Mouse (Mus musculus): Measurements from ENCODE around the gene Tcf3. TPM values are rescaled to one million over a fixed set of nuclear protein-coding genes. Genes with fewer than 3 reads are reported as not detected.

Tcf3 gene
- polyA plus RNA-seq, 1 experiment from 2014 or later = 54.7 TPM

GRCm38 (mm10) chr10:80434823-80435222, 1.4 kb upstream of the Tcf3 start:
- no peak overlapping the region for H3K27ac ChIP-seq (replicated peaks)
- no peak overlapping the region for H3K4me3 ChIP-seq
- WGBS = 82% methylated on average over 3 of the region's 3 CpGs
- H3K9me3 ChIP-seq = no peaks in the 10 kb centered on the region
- no peak for ATAC-seq (ENCODE audit: low FRiP score, low read depth)
- no peak overlapping the region for H3K9ac ChIP-seq
- H3K36me3 ChIP-seq = peaks cover 3% of the 10 kb centered on the region; the same call in 1 of the 2 replicates
- peaks cover 24% of the 10 kb centered on the region for H3K4me1 ChIP-seq (replicated peaks)
- H3K27me3 ChIP-seq = no peaks in the 10 kb centered on the region
- H3K4me2 ChIP-seq = no peak overlapping the region

- no peaks in the 10 kb centered on the region for H3K9me3 ChIP-seq
- WGBS = 15% methylated on average over 8 of the region's 8 CpGs
- H3K9ac ChIP-seq = no peak overlapping the region
- H3K27me3 ChIP-seq = no peaks in the 10 kb centered on the region
- H3K4me3 ChIP-seq = peak overlapping the region; percentile 94
- peak overlapping the region; percentile 37 for H3K4me2 ChIP-seq
- peaks cover 24% of the 10 kb centered on the region for H3K4me1 ChIP-seq (replicated peaks)
- ATAC-seq (ENCODE audit: low FRiP score, low read depth) = peak; percentile 4; the same call in 1 of the 2 replicates
- H3K27ac ChIP-seq (replicated peaks) = peak overlapping the region; percentile 99
- H3K36me3 ChIP-seq = peaks cover 3% of the 10 kb centered on the region
Measured at GRCm38 (mm10) chr10:80434233-80434592, 766 bp upstream of the Tcf3 start.

- WGBS = under 1% methylated on average over 53 of the region's 60 CpGs
- Histone ChIP-seq H3K36me3 (peaks cover 13% of the 10 kb centered on the region), H3K27ac (replicated peaks) (peak overlapping the region; percentile 99), H3K27me3 (no peaks in the 10 kb centered on the region), H3K9ac (peak overlapping the region; percentile 94), H3K9me3 (no peaks in the 10 kb centered on the region), H3K4me1 (replicated peaks) (peaks cover 24% of the 10 kb centered on the region), H3K4me2 (peak overlapping the region; percentile 83), H3K4me3 (peak overlapping the region; percentile 94)
- no peak for ATAC-seq (ENCODE audit: low FRiP score, low read depth)
Measured at GRCm38 (mm10) chr10:80432936-80433512, 423 bp downstream of the Tcf3 start.

- peak overlapping the region; percentile 99 for H3K27ac ChIP-seq (replicated peaks)
- WGBS = 3% methylated on average over 4 of the region's 4 CpGs
- ATAC-seq (ENCODE audit: low FRiP score, low read depth) = no peak
- H3K4me2 ChIP-seq = peak overlapping the region; percentile 83
- no peaks in the 10 kb centered on the region for H3K27me3 ChIP-seq
- peak overlapping the region; percentile 94 for H3K4me3 ChIP-seq
- peak overlapping the region; percentile 94 for H3K9ac ChIP-seq
- peaks cover 24% of the 10 kb centered on the region for H3K4me1 ChIP-seq (replicated peaks)
- H3K9me3 ChIP-seq = no peaks in the 10 kb centered on the region
- H3K36me3 ChIP-seq = peaks cover 18% of the 10 kb centered on the region
Measured at GRCm38 (mm10) chr10:80432387-80432785, 1.1 kb downstream of the Tcf3 start.

GRCm38 (mm10) chr10:80431570-80432386, 1.7 kb downstream of the Tcf3 start:
- H3K27ac ChIP-seq (replicated peaks) = no peak overlapping the region
- H3K9ac ChIP-seq = peak overlapping the region; percentile 94
- H3K36me3 ChIP-seq = peaks cover 24% of the 10 kb centered on the region
- peaks cover 24% of the 10 kb centered on the region for H3K4me1 ChIP-seq (replicated peaks)
- no peaks in the 10 kb centered on the region for H3K9me3 ChIP-seq
- peak overlapping the region; percentile 83 for H3K4me2 ChIP-seq
- H3K4me3 ChIP-seq = peak overlapping the region; percentile 94
- no peaks in the 10 kb centered on the region for H3K27me3 ChIP-seq
- ATAC-seq (ENCODE audit: low FRiP score, low read depth) = no peak
- WGBS = 19% methylated on average over 16 of the region's 16 CpGs

GRCm38 (mm10) chr10:80430375-80430980, 3.0 kb downstream of the Tcf3 start:
- 66% methylated on average over 8 of the region's 8 CpGs for WGBS
- no peaks in the 10 kb centered on the region for H3K27me3 ChIP-seq
- no peak overlapping the region for H3K9ac ChIP-seq
- no peak overlapping the region for H3K4me3 ChIP-seq
- H3K9me3 ChIP-seq = no peaks in the 10 kb centered on the region
- H3K4me2 ChIP-seq = no peak overlapping the region
- no peak for ATAC-seq (ENCODE audit: low FRiP score, low read depth)
- H3K4me1 ChIP-seq (replicated peaks) = peaks cover 24% of the 10 kb centered on the region
- H3K27ac ChIP-seq (replicated peaks) = no peak overlapping the region
- H3K36me3 ChIP-seq = peaks cover 35% of the 10 kb centered on the region

GRCm38 (mm10) chr10:80429800-80430199, 3.6 kb downstream of the Tcf3 start:
- Histone ChIP-seq H3K9me3 (no peaks in the 10 kb centered on the region), H3K4me2 (no peak overlapping the region), H3K4me1 (replicated peaks) (peaks cover 24% of the 10 kb centered on the region), H3K9ac (no peak overlapping the region), H3K27me3 (no peaks in the 10 kb centered on the region), H3K27ac (replicated peaks) (no peak overlapping the region), H3K36me3 (peaks cover 41% of the 10 kb centered on the region), H3K4me3 (no peak overlapping the region)
- 87% methylated on average over 8 of the region's 8 CpGs for WGBS
- ATAC-seq (ENCODE audit: low FRiP score, low read depth) = no peak

- peaks cover 60% of the 10 kb centered on the region for H3K36me3 ChIP-seq
- no peak overlapping the region for H3K4me3 ChIP-seq
- peaks cover 14% of the 10 kb centered on the region for H3K4me1 ChIP-seq (replicated peaks)
- no peaks in the 10 kb centered on the region for H3K9me3 ChIP-seq
- ATAC-seq (ENCODE audit: low FRiP score, low read depth) = no peak
- H3K27ac ChIP-seq (replicated peaks) = no peak overlapping the region
- WGBS = 96% methylated on average over 3 of the region's 3 CpGs
- H3K4me2 ChIP-seq = no peak overlapping the region
- H3K9ac ChIP-seq = no peak overlapping the region
- no peaks in the 10 kb centered on the region for H3K27me3 ChIP-seq
Measured at GRCm38 (mm10) chr10:80425041-80425440, 8.4 kb downstream of the Tcf3 start.

GRCm38 (mm10) chr10:80423562-80423961, 9.9 kb downstream of the Tcf3 start:
- Histone ChIP-seq H3K27ac (replicated peaks) (0 out of 2 replicates have a peak overlapping the region, but pooled peaks have one; percentile 10), H3K9ac (no peak overlapping the region), H3K4me3 (no peak overlapping the region), H3K9me3 (no peaks in the 10 kb centered on the region), H3K4me1 (replicated peaks) (peaks cover 28% of the 10 kb centered on the region), H3K27me3 (no peaks in the 10 kb centered on the region), H3K36me3 (peaks cover 69% of the 10 kb centered on the region), H3K4me2 (no peak overlapping the region)
- no peak for ATAC-seq (ENCODE audit: low FRiP score, low read depth)
- 57% methylated on average over 4 of the region's 4 CpGs for WGBS

GRCm38 (mm10) chr10:80421651-80422472, 11.6 kb downstream of the Tcf3 start:
- no peaks in the 10 kb centered on the region for H3K9me3 ChIP-seq
- 71% methylated on average over 9 of the region's 9 CpGs for WGBS
- no peaks in the 10 kb centered on the region for H3K27me3 ChIP-seq
- H3K4me3 ChIP-seq = no peak overlapping the region
- H3K27ac ChIP-seq (replicated peaks) = peak overlapping the region; percentile 73
- H3K4me1 ChIP-seq (replicated peaks) = peaks cover 32% of the 10 kb centered on the region
- peaks cover 64% of the 10 kb centered on the region for H3K36me3 ChIP-seq
- no peak for ATAC-seq (ENCODE audit: low FRiP score, low read depth)
- 0 out of 2 replicates have a peak overlapping the region, but pooled peaks have one; percentile 3 for H3K4me2 ChIP-seq
- no peak overlapping the region for H3K9ac ChIP-seq

- ATAC-seq (ENCODE audit: low FRiP score, low read depth) = no peak
- H3K27ac ChIP-seq (replicated peaks) = no peak overlapping the region
Measured at GRCm38 (mm10) chr10:80421208-80421607, 12.2 kb downstream of the Tcf3 start.

More at GRCm38 (mm10) chr10:80421208-80421607, 12.2 kb downstream of the Tcf3 start:
- Histone ChIP-seq H3K9ac (no peak overlapping the region), H3K4me2 (no peak overlapping the region), H3K9me3 (no peaks in the 10 kb centered on the region), H3K27me3 (no peaks in the 10 kb centered on the region), H3K4me3 (no peak overlapping the region), H3K36me3 (peaks cover 64% of the 10 kb centered on the region), H3K4me1 (replicated peaks) (peaks cover 34% of the 10 kb centered on the region)
- 93% methylated on average over 8 of the region's 8 CpGs for WGBS
